Mouse (Mus musculus) megakaryocyte progenitor cell, adult 5-6 weeks (primary cell): ENCODE measurements at regions not wholly inside any gene's neighbourhood (a gene's known extent, or its start where the extent isn't known, plus 50 kb on each side); places are given as distances from the start of the nearest gene placed in this dataset.

Experiments
- ATAC-seq: replicated peaks from 2 replicates; pipeline ENCODE4 v1.8.0; 2016; ENCODE audit warnings: mild to moderate bottlenecking, moderate TSS enrichment, inconsistent platforms; ENCODE audit not compliant: poor library complexity

GRCm38 (mm10) chr3:21497011-21497410 lies 579.4 kb upstream of the Tbl1xr1 start:
- ATAC-seq = no peak

GRCm38 (mm10) chr3:21507655-21508054 lies 568.8 kb upstream of the Tbl1xr1 start:
- no peak for ATAC-seq

GRCm38 (mm10) chr3:21512081-21512480 lies 564.4 kb upstream of the Tbl1xr1 start:
- ATAC-seq = no peak

- ATAC-seq = no peak
These were observed 552.0 kb upstream of the Tbl1xr1 start for GRCm38 (mm10) chr3:21524426-21524937.

GRCm38 (mm10) chr3:21530862-21531261 lies 545.6 kb upstream of the Tbl1xr1 start:
- ATAC-seq = no peak

GRCm38 (mm10) chr3:21539138-21539537 lies 537.3 kb upstream of the Tbl1xr1 start:
- no peak for ATAC-seq

- ATAC-seq = no peak
These were observed 532.0 kb upstream of the Tbl1xr1 start for GRCm38 (mm10) chr3:21544456-21544855.

GRCm38 (mm10) chr3:21545156-21545893 lies 531.1 kb upstream of the Tbl1xr1 start:
- ATAC-seq = no peak

- ATAC-seq = no peak
These were observed 530.0 kb upstream of the Tbl1xr1 start for GRCm38 (mm10) chr3:21546411-21546810.

GRCm38 (mm10) chr3:21549671-21550070 lies 526.8 kb upstream of the Tbl1xr1 start:
- no peak for ATAC-seq

GRCm38 (mm10) chr3:21553159-21553758 lies 523.2 kb upstream of the Tbl1xr1 start:
- ATAC-seq = no peak

GRCm38 (mm10) chr3:21553859-21554258 lies 522.6 kb upstream of the Tbl1xr1 start:
- no peak for ATAC-seq

- no peak for ATAC-seq
These were observed 518.5 kb upstream of the Tbl1xr1 start for GRCm38 (mm10) chr3:21557963-21558441.

- ATAC-seq = no peak
These were observed 513.6 kb upstream of the Tbl1xr1 start for GRCm38 (mm10) chr3:21562771-21563312.

GRCm38 (mm10) chr3:21563454-21563853 lies 513.0 kb upstream of the Tbl1xr1 start:
- no peak for ATAC-seq

GRCm38 (mm10) chr3:21564211-21564781 lies 512.2 kb upstream of the Tbl1xr1 start:
- ATAC-seq = no peak

GRCm38 (mm10) chr3:21564847-21565485 lies 511.5 kb upstream of the Tbl1xr1 start:
- ATAC-seq = no peak

- ATAC-seq = no peak
These were observed 506.7 kb upstream of the Tbl1xr1 start for GRCm38 (mm10) chr3:21569721-21570120.

- no peak for ATAC-seq
These were observed 497.8 kb upstream of the Tbl1xr1 start for GRCm38 (mm10) chr3:21578635-21579034.

GRCm38 (mm10) chr3:21582122-21582521 lies 494.3 kb upstream of the Tbl1xr1 start:
- peak; percentile 63 for ATAC-seq

- ATAC-seq = no peak
These were observed 490.7 kb upstream of the Tbl1xr1 start for GRCm38 (mm10) chr3:21585767-21586166.
